Mouse (Mus musculus): ENCODE measurements at regions not wholly inside any gene's neighbourhood (a gene's known extent, or its start where the extent isn't known, plus 50 kb on each side); places are given as distances from the start of the nearest gene placed in this dataset.
A peak's percentile ranks its signal among the peaks of the same experiment; 100 is the strongest.

- DNase-seq (ENCODE audit: low spot score in 2 of 2) = no peak
Measured at GRCm38 (mm10) chr12:109272101-109272500, 180.5 kb upstream of the Dlk1 start.

GRCm38 (mm10) chr12:109314850-109315249, 137.8 kb upstream of the Dlk1 start:
- DNase-seq (ENCODE audit: low spot score in 2 of 2) = peak; percentile 13 to 22

- DNase-seq (ENCODE audit: low spot score in 2 of 2) = no peak
Measured at GRCm38 (mm10) chr12:109325986-109326385, 126.6 kb upstream of the Dlk1 start.

- no peak for DNase-seq (ENCODE audit: low spot score in 2 of 2)
Measured at GRCm38 (mm10) chr12:109371327-109371726, 81.3 kb upstream of the Dlk1 start.

- DNase-seq (ENCODE audit: low spot score in 2 of 2) = no peak
Measured at GRCm38 (mm10) chr12:109385794-109386193, 66.8 kb upstream of the Dlk1 start.

- no peak for DNase-seq (ENCODE audit: low spot score in 2 of 2)
Measured at GRCm38 (mm10) chr12:109388791-109389190, 63.8 kb upstream of the Dlk1 start.

- no peak for DNase-seq (ENCODE audit: low spot score in 2 of 2)
Measured at GRCm38 (mm10) chr12:109390388-109390920, 62.2 kb upstream of the Dlk1 start.

- no peak for DNase-seq (ENCODE audit: low spot score in 2 of 2)
Measured at GRCm38 (mm10) chr12:109390978-109391377, 61.6 kb upstream of the Dlk1 start.

GRCm38 (mm10) chr12:109393326-109393725, 59.3 kb upstream of the Dlk1 start:
- DNase-seq (ENCODE audit: low spot score in 2 of 2) = no peak

- DNase-seq (ENCODE audit: low spot score in 2 of 2) = peak; percentile 36 to 52
Measured at GRCm38 (mm10) chr12:109393795-109394194, 58.8 kb upstream of the Dlk1 start.

GRCm38 (mm10) chr12:109394396-109394795, 58.2 kb upstream of the Dlk1 start:
- no peak for DNase-seq (ENCODE audit: low spot score in 2 of 2)

GRCm38 (mm10) chr12:109396614-109397013, 56.0 kb upstream of the Dlk1 start:
- no peak for DNase-seq (ENCODE audit: low spot score in 2 of 2)

GRCm38 (mm10) chr12:109397175-109398058, 55.2 kb upstream of the Dlk1 start:
- DNase-seq (ENCODE audit: low spot score in 2 of 2) = no peak

GRCm38 (mm10) chr12:109398473-109398872, 54.1 kb upstream of the Dlk1 start:
- DNase-seq (ENCODE audit: low spot score in 2 of 2) = no peak

- no peak for DNase-seq (ENCODE audit: low spot score in 2 of 2)
Measured at GRCm38 (mm10) chr12:109398951-109399350, 53.7 kb upstream of the Dlk1 start.

- DNase-seq (ENCODE audit: low spot score in 2 of 2) = no peak
Measured at GRCm38 (mm10) chr12:109399591-109399990, 53.0 kb upstream of the Dlk1 start.

- DNase-seq (ENCODE audit: low spot score in 2 of 2) = no peak
Measured at GRCm38 (mm10) chr12:109400041-109400440, 52.6 kb upstream of the Dlk1 start.

- no peak for DNase-seq (ENCODE audit: low spot score in 2 of 2)
Measured at GRCm38 (mm10) chr12:109400936-109401586, 51.6 kb upstream of the Dlk1 start.

- no peak for DNase-seq (ENCODE audit: low spot score in 2 of 2)
Measured at GRCm38 (mm10) chr12:109401696-109402095, 50.9 kb upstream of the Dlk1 start.

- no peak for DNase-seq (ENCODE audit: low spot score in 2 of 2)
Measured at GRCm38 (mm10) chr12:109402226-109402625, 50.4 kb upstream of the Dlk1 start.

All from spleen, postnatal 36 days (tissue).